Mouse (Mus musculus): Measurements from ENCODE around the gene Iqcn. TPM values are rescaled to one million over a fixed set of nuclear protein-coding genes. Genes with fewer than 3 reads are reported as not detected.

The Iqcn gene
- polyA plus RNA-seq, 2 experiments from 2014 or later: 0.07 TPM; not detected in 1

GRCm38 (mm10) chr8:70679404-70679803 lies 23.9 kb upstream of the Iqcn start:
- ATAC-seq: no peak

- ATAC-seq: no peak
Measured at GRCm38 (mm10) chr8:70680039-70680438, 23.2 kb upstream of the Iqcn start.

- ATAC-seq: no peak
Measured at GRCm38 (mm10) chr8:70681410-70681809, 21.8 kb upstream of the Iqcn start.

- ATAC-seq: no peak
Measured at GRCm38 (mm10) chr8:70682193-70682592, 21.1 kb upstream of the Iqcn start.

GRCm38 (mm10) chr8:70682692-70683091 lies 20.6 kb upstream of the Iqcn start:
- ATAC-seq: no peak

- ATAC-seq: peak; percentile 98
Measured at GRCm38 (mm10) chr8:70684291-70684690, 19.0 kb upstream of the Iqcn start.

- ATAC-seq: no peak
Measured at GRCm38 (mm10) chr8:70687576-70687975, 15.7 kb upstream of the Iqcn start.

GRCm38 (mm10) chr8:70688136-70688535 lies 15.1 kb upstream of the Iqcn start:
- ATAC-seq: no peak

- ATAC-seq: no peak
Measured at GRCm38 (mm10) chr8:70689892-70690390, 13.3 kb upstream of the Iqcn start.

- no peak for ATAC-seq
Measured at GRCm38 (mm10) chr8:70691230-70691629, 12.0 kb upstream of the Iqcn start.

- no peak for ATAC-seq
Measured at GRCm38 (mm10) chr8:70691727-70692231, 11.5 kb upstream of the Iqcn start.

GRCm38 (mm10) chr8:70693636-70694035 lies 9.6 kb upstream of the Iqcn start:
- no peak for ATAC-seq

- ATAC-seq: peak; percentile 1
Measured at GRCm38 (mm10) chr8:70695318-70696018, 7.8 kb upstream of the Iqcn start.

GRCm38 (mm10) chr8:70696019-70696885 lies 7.0 kb upstream of the Iqcn start:
- no peak for ATAC-seq

- ATAC-seq: no peak
Measured at GRCm38 (mm10) chr8:70696946-70697345, 6.3 kb upstream of the Iqcn start.

- ATAC-seq: no peak
Measured at GRCm38 (mm10) chr8:70697366-70698250, 5.6 kb upstream of the Iqcn start.

- ATAC-seq: peak; percentile 65
Measured at GRCm38 (mm10) chr8:70698310-70699109, 4.7 kb upstream of the Iqcn start, which contains the start of gene Jund. Jund (plus strand) TSS chr8:70698949.

GRCm38 (mm10) chr8:70699116-70699833 lies 4.0 kb upstream of the Iqcn start:
- ATAC-seq: no peak

- peak; percentile 7 for ATAC-seq
Measured at GRCm38 (mm10) chr8:70699834-70700554, 3.3 kb upstream of the Iqcn start.

- ATAC-seq: peak; percentile 9
Measured at GRCm38 (mm10) chr8:70700555-70700922, 2.7 kb upstream of the Iqcn start.
